Mouse (Mus musculus): ENCODE data around the gene Batf3.

- TF ChIP-seq CTCF (IDR thresholded peaks at IDR 0.05; ENCODE audit: extremely low read depth, insufficient read depth, low read length) (no peak), POLR2A (IDR thresholded peaks at IDR 0.05; ENCODE audit: extremely low read depth, insufficient read depth, low read length) (no peak)
Measured at GRCm38 (mm10) chr1:191054870-191055532, 42.6 kb upstream of the Batf3 start.

All from cortical plate, adult 2 months (tissue).